In the genomic region with DNA sequence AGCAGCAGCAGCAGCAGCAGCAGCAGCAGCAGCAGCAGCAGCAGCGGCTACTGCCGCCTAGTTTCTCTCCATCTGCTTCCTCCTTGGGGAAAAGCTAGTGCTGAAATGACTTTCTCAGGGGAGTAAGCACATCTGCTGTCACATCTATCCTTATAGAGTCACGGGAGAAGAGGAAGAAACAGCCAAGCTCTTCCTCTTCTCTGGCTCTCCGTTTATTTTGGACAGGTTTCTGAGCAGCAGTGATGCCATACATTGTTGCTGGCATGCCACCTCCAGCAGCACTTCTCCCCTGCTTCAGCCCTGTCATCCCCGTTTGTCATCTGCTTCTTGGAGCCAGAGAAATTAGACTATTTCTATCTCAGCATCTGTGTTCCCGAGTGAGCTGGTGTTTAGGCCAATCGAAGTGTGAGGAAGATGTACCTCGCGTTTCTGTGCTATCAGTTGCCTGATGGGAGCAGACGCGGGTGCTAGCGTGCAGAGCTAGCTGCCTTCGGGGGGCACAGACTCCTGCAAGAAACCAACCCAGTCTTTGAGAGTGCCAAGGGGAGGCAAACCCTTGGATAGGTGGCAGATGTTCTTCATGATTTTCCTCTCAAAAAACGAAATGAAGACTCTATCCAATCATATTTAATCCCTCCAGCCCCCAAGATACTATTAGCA, we compare ENCODE assay signal across 17 mouse cellular contexts. TPM values are rescaled to one million over a fixed set of nuclear protein-coding genes. Genes with fewer than 3 reads are reported as not detected.
DNase-seq lines count a peak whose midpoint lies in the region; ATAC-seq lines count a peak whose summit lies in the region.
"Had no signal": no experiment of that assay in that cellular context is flagged by ENCODE, and none has a peak within 500 bp of the region (broad histone marks: within the 10 kb centered on the region; RNA-seq: fewer than 3 reads in every experiment).

No protein-coding gene starts in this region.

- no peak overlapping the region for H3K4me3 ChIP-seq in forebrain, embryonic 14.5 days (ENCODE audit: low read depth, low read length)
- H3K4me3 ChIP-seq in forebrain, embryonic 12.5 days (replicated peaks) = no peak overlapping the region
- H3K4me3 ChIP-seq in midbrain, embryonic 12.5 days = no peak overlapping the region
- H3K4me3 ChIP-seq: erythroblast, embryonic 14.5 days; liver, embryonic 12.5 days had no signal

- ATAC-seq in forebrain, embryonic 14.5 days = no peak
- no peak for ATAC-seq in forebrain, embryonic 12.5 days (ENCODE audit: low FRiP score)
- no peak for ATAC-seq in midbrain, embryonic 12.5 days (ENCODE audit: low FRiP score, low read depth)
- ATAC-seq in erythroid progenitor cell, adult 5-6 weeks (replicated peaks; ENCODE audit: low FRiP score, poor library complexity, severe bottlenecking) = no peak
- ATAC-seq: activated CD4-positive, CD25-positive, alpha-beta regulatory T cell, adult 4 months; intestine, embryonic 16.5 days; liver, embryonic 12.5 days had no signal

- H3K9ac ChIP-seq in forebrain, embryonic 14.5 days (ENCODE audit: low read length) = no peak overlapping the region
- H3K9ac ChIP-seq in forebrain, embryonic 12.5 days = no peak overlapping the region
- no peak overlapping the region for H3K9ac ChIP-seq in midbrain, embryonic 12.5 days (replicated peaks)
- H3K9ac ChIP-seq: liver, embryonic 12.5 days had no signal

- peak; percentile 16 for DNase-seq in forebrain, embryonic 14.5 days (ENCODE audit: low spot score)
- DNase-seq in right cerebral cortex, adult 18-20 months = peak; percentile 12
- no peak for DNase-seq in right cerebral cortex, postnatal 4 days
- DNase-seq in kidney, postnatal 14 days = no peak
- DNase-seq in spleen, adult 18-20 months = no peak
- DNase-seq: cerebellum, postnatal 25 days; gastrocnemius, postnatal 36 days; thymus, postnatal 36 days had no signal

- 0 out of 2 replicates have a peak, but pooled peaks cover 3% of the 10 kb centered on the region for H3K4me1 ChIP-seq in forebrain, embryonic 14.5 days (ENCODE audit: control insufficient read depth, insufficient read depth, low read length)
- peaks cover 15% of the 10 kb centered on the region for H3K4me1 ChIP-seq in forebrain, embryonic 12.5 days
- peaks cover 15% of the 10 kb centered on the region for H3K4me1 ChIP-seq in midbrain, embryonic 12.5 days
- H3K4me1 ChIP-seq: liver, embryonic 12.5 days had no signal

- no peak overlapping the region for H3K4me2 ChIP-seq in forebrain, embryonic 14.5 days (ENCODE audit: low read length)
- H3K4me2 ChIP-seq in forebrain, embryonic 12.5 days = no peak overlapping the region
- H3K4me2 ChIP-seq in midbrain, embryonic 12.5 days (replicated peaks) = peak overlapping the region; percentile 29; the same call in 1 of the 2 replicates
- H3K4me2 ChIP-seq: liver, embryonic 12.5 days had no signal

- no peak overlapping the region for H3K27ac ChIP-seq in forebrain, embryonic 14.5 days (ENCODE audit: low read depth, low read length)
- no peak overlapping the region for H3K27ac ChIP-seq in forebrain, embryonic 12.5 days
- H3K27ac ChIP-seq in midbrain, embryonic 12.5 days (replicated peaks) = peak overlapping the region; percentile 11; the same call in 1 of the 2 replicates
- H3K27ac ChIP-seq: liver, embryonic 12.5 days; macrophage had no signal

- no peaks in the 10 kb centered on the region for H3K9me3 ChIP-seq in forebrain, embryonic 14.5 days (replicated peaks; ENCODE audit: control insufficient read depth, low read length)
- H3K9me3 ChIP-seq in forebrain, embryonic 12.5 days = no peaks in the 10 kb centered on the region
- no peaks in the 10 kb centered on the region for H3K9me3 ChIP-seq in midbrain, embryonic 12.5 days
- H3K9me3 ChIP-seq: liver, embryonic 12.5 days had no signal

- H3K27me3 ChIP-seq in forebrain, embryonic 14.5 days (replicated peaks; ENCODE audit: control insufficient read depth, insufficient read depth, low read length) = no peaks in the 10 kb centered on the region
- no peaks in the 10 kb centered on the region for H3K27me3 ChIP-seq in forebrain, embryonic 12.5 days
- H3K27me3 ChIP-seq in midbrain, embryonic 12.5 days = no peaks in the 10 kb centered on the region
- H3K27me3 ChIP-seq: liver, embryonic 12.5 days had no signal

- 80% methylated on average over 14 of the region's 14 CpGs for WGBS in forebrain, embryonic 14.5 days
- WGBS in forebrain, embryonic 12.5 days = 72% methylated on average over 14 of the region's 14 CpGs
- 69% methylated on average over 14 of the region's 14 CpGs for WGBS in midbrain, embryonic 12.5 days

- no peaks in the 10 kb centered on the region for H3K36me3 ChIP-seq in forebrain, embryonic 14.5 days (ENCODE audit: control insufficient read depth, insufficient read depth, low read length)
- no peaks in the 10 kb centered on the region for H3K36me3 ChIP-seq in forebrain, embryonic 12.5 days (replicated peaks)
- H3K36me3 ChIP-seq in midbrain, embryonic 12.5 days = no peaks in the 10 kb centered on the region
- H3K36me3 ChIP-seq: liver, embryonic 12.5 days had no signal

RNA-seq across cellular contexts. Expression of a gene that starts 34.4 kb away (rescaled TPM):
- 3.0 and 4.7 TPM in 2 replicates for polyA plus RNA-seq in forebrain, embryonic 14.5 days (2014; fragmentation: Nextera tagmentation; extraction: Ambion mirVana)
- polyA plus RNA-seq in forebrain, embryonic 12.5 days (2016; fragmentation: Nextera tagmentation; extraction: Ambion mirVana) = 5.5 and 6.1 TPM in 2 replicates
- 16.9 and 21.4 TPM in 2 replicates for polyA plus RNA-seq in midbrain, embryonic 12.5 days (2016; fragmentation: Nextera tagmentation; extraction: Ambion mirVana)
- not detected in 2 replicates for total RNA-seq in erythroid progenitor cell, adult 5-6 weeks (2015; ENCODE audit: low replicate concordance)
- not detected in 2 replicates for total RNA-seq in erythroid progenitor cell, adult 5-6 weeks (2017; ENCODE audit: low replicate concordance)
- total RNA-seq: gastrocnemius, postnatal 36 days had no signal
- polyA plus RNA-seq: activated CD4-positive, CD25-positive, alpha-beta regulatory T cell, adult 4 months; C2C12; erythroblast, embryonic 14.5 days; macrophage had no signal

Comparison
In these comparisons a context has a peak if more than half of its experiments do, and no peak if none do; other contexts are left out.
1. DNase-seq: peak in forebrain, embryonic 14.5 days (single experiment) and right cerebral cortex, adult 18-20 months (single experiment); none in right cerebral cortex, postnatal 4 days (single experiment), kidney, postnatal 14 days (single experiment) and spleen, adult 18-20 months (0 of 2).